Mouse (Mus musculus): ENCODE data around the gene Vmn1r22. TPM values are rescaled to one million over a fixed set of nuclear protein-coding genes. Genes with fewer than 3 reads are reported as not detected.
"Not testable (repeated sequence)": the region's sequence is repeated elsewhere in the genome, so short reads cannot be mapped to it uniquely, and the experiment has no call there.

Gene Vmn1r22
- not detected for total RNA-seq (2021)
- long read RNA-seq, experiment 1 = 0 reads
- long read RNA-seq, experiment 2 = 0 reads

GRCm38 (mm10) chr6:57907928-57908327 is at the start of gene Vmn1r22:
Vmn1r22 (minus strand) TSS chr6:57908028.
- no peak for DNase-seq (ENCODE audit: low spot score in 2 of 2)

DNA sequence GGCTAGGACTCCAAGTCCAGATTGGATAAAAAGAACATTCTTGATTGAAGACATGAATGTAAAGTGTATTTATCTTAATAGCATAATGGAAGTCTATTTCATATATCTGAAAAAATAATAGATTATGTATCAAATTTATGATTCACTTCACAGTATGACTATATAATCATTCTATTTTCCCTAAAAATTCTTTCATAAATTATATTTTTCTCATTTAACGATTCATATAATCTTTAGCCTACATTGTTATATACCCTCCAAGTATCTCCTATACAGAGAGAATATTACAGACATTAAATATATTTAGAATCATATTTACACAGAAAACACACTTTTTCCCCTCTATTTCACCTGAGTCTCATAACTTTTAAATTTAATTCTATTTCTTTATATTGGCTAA is 18.9 kb upstream of the Vmn1r22 start, which contains the start of gene Vmn1r23:
TSS of gene Vmn1r23 (minus strand) at position 101 of the 400 bp plus-strand sequence.
- no peak for DNase-seq (ENCODE audit: low spot score in 2 of 2)

- peak; percentile 9 to 44 for DNase-seq (ENCODE audit: low spot score in 2 of 2)
Observed at GRCm38 (mm10) chr6:57859043-57860042, 48.5 kb downstream of the Vmn1r22 start.

DNA sequence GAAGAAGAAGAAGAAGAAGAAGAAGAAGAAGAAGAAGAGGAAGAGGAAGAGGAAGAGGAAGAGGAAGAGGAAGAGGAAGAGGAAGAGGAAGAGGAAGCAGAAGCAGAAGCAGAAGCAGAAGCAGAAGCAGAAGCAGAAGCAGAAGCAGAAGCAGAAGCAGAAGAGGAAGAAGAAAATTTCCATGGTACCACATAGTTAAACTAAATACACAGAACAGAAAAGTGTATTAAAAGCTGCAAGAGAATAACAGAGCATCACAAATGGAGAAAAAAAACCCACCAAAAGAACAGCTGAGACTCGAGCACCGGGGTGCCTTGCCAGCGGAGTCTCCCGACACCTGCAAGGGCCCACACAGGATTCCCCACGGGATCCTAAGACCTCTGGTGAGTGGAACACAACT is 56.7 kb downstream of the Vmn1r22 start:
- not testable (repeated sequence) for DNase-seq (ENCODE audit: low spot score in 2 of 2)

GRCm38 (mm10) chr6:57850286-57850685 is 57.5 kb downstream of the Vmn1r22 start, which contains the start of gene Vmn1r21:
Vmn1r21 (minus strand) TSS chr6:57850343.
- no peak for DNase-seq (ENCODE audit: low spot score in 2 of 2)

Other genes with a start within 250 kb of the Vmn1r22 start
- 1 to 10 TPM; 6.8 to 7.5 TPM for gene Pyurf, start 215.9 kb downstream of the Vmn1r22 start, total RNA-seq (2021)
- 100 to 1,000 TPM; 108 to 109 TPM for gene Lancl2, start 205.5 kb downstream of the Vmn1r22 start, total RNA-seq (2021)
- 10 to 100 TPM; 61.7 to 66.7 TPM for gene Vopp1, start 82.9 kb downstream of the Vmn1r22 start, total RNA-seq (2021)
- not detected for gene Vmn1r21, start 57.7 kb downstream of the Vmn1r22 start, total RNA-seq (2021)
- not detected for gene Vmn1r23, start 18.8 kb upstream of the Vmn1r22 start, total RNA-seq (2021)
- not detected for gene Vmn1r24, start 53.5 kb upstream of the Vmn1r22 start, total RNA-seq (2021)
- gene Vmn1r25, start 72.8 kb upstream of the Vmn1r22 start, total RNA-seq (2021) = not detected
- not detected for gene Vmn1r26, start 107.1 kb upstream of the Vmn1r22 start, total RNA-seq (2021)